Mouse (Mus musculus) C2C12 (cell line): ENCODE measurements at regions not wholly inside any gene's neighbourhood (a gene's known extent, or its start where the extent isn't known, plus 50 kb on each side); places are given as distances from the start of the nearest gene placed in this dataset.

Experiments used
- CEBPB ChIP-seq: IDR thresholded peaks from one replicate; pipeline ENCODE4 v1.6.1; 2011; ENCODE audit warnings: low read depth, mild to moderate bottlenecking, control low read depth, moderate library complexity
- CTCF ChIP-seq: IDR thresholded peaks from one replicate; pipeline ENCODE4 v1.5.1; 2011; ENCODE audit not compliant: control insufficient read depth, insufficient read depth, insufficient read length
- MAX ChIP-seq: IDR thresholded peaks from one replicate; pipeline ENCODE4 v1.6.1; 2011; ENCODE audit warnings: mild to moderate bottlenecking, control low read depth
- MYOD1 ChIP-seq: IDR thresholded peaks from one replicate; pipeline ENCODE4 v1.6.1; 2011; ENCODE audit warnings: low read depth; ENCODE audit not compliant: control insufficient read depth, insufficient read length
- MYOG ChIP-seq: IDR thresholded peaks from one replicate; pipeline ENCODE4 v1.6.1; 2011; ENCODE audit not compliant: control insufficient read depth, insufficient read length; ENCODE audit errors: extremely low read depth
- USF1 ChIP-seq: IDR thresholded peaks from one replicate; pipeline ENCODE4 v1.6.1; 2011; ENCODE audit warnings: low read depth, mild to moderate bottlenecking, control low read depth, moderate library complexity

GRCm38 (mm10) chr12:59509175-59509574 lies 289.6 kb upstream of the Fbxo33 start:
- TF ChIP-seq CTCF = no peak
- TF ChIP-seq CEBPB = no peak
- no peak for TF ChIP-seq USF1
- TF ChIP-seq MYOD1 = no peak
- no peak for TF ChIP-seq MYOG
- no peak for TF ChIP-seq MAX
